ENCODE assay signal across 20 mouse cellular contexts in the genomic region with DNA sequence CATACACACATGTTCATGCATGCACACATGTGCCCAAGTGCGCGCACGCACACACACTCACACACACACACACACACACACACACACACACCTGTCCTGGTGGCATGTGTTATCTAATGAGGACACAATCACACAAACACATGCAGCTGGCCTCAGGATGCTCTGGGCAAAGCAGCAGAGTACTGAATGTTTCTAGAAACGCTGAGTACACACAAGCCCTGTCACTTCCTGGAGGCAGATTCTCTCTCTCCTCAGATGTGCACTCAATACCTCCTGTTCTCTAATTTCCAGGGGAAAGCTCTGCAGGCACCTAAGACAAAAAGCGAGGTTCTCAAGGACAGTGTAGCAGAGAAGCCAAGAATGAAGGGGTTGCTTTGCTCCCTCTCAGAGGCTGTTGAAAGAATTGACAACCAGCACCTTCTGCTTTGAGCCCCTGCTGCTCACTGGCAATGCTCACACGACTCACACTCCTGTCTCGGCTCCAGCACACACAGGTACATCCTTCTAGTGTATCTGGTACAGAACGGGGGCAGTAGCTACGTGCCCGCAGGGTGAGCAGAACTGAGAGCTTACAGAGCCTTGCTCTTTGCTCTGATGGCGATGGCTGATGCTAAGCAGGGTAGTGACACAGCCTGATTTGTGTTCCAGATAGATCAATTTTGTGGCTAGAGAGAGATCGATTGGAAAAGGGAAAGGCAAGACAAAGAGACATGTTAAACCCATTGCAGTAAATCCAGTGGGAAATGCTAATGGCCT.
DNase-seq lines count a peak whose midpoint lies in the region; ATAC-seq lines count a peak whose summit lies in the region.
"Had no signal": no experiment of that assay in that cellular context is flagged by ENCODE, and none has a peak within 500 bp of the region (broad histone marks: within the 10 kb centered on the region; RNA-seq: fewer than 3 reads in every experiment).

No protein-coding gene starts in this region.

- H3K27ac ChIP-seq in forebrain, embryonic 14.5 days (ENCODE audit: low read depth, low read length): no peak overlapping the region
- H3K27ac ChIP-seq in forebrain, embryonic 15.5 days (replicated peaks): no peak overlapping the region
- H3K27ac ChIP-seq in embryonic facial prominence, embryonic 10.5 days (replicated peaks): peak overlapping the region; percentile 30
- H3K27ac ChIP-seq in midbrain, embryonic 12.5 days (replicated peaks): peak overlapping the region; percentile 52; the same call in 1 of the 2 replicates
- H3K27ac ChIP-seq: heart, adult 2 months; kidney, postnatal 0 days; left cerebral cortex, adult 2 months; limb, embryonic 13.5 days; liver, embryonic 15.5 days; stomach, embryonic 15.5 days had no signal

- H3K36me3 ChIP-seq in forebrain, embryonic 14.5 days (ENCODE audit: control insufficient read depth, insufficient read depth, low read length): no peaks in the 10 kb centered on the region
- H3K36me3 ChIP-seq in forebrain, embryonic 15.5 days: no peaks in the 10 kb centered on the region
- no peaks in the 10 kb centered on the region for H3K36me3 ChIP-seq in embryonic facial prominence, embryonic 10.5 days (replicated peaks)
- no peaks in the 10 kb centered on the region for H3K36me3 ChIP-seq in midbrain, embryonic 12.5 days
- H3K36me3 ChIP-seq: G1E; limb, embryonic 13.5 days; liver, embryonic 15.5 days; stomach, embryonic 15.5 days had no signal

- H3K9me3 ChIP-seq in forebrain, embryonic 14.5 days (replicated peaks; ENCODE audit: control insufficient read depth, low read length): no peaks in the 10 kb centered on the region
- no peaks in the 10 kb centered on the region for H3K9me3 ChIP-seq in forebrain, embryonic 15.5 days
- H3K9me3 ChIP-seq in embryonic facial prominence, embryonic 10.5 days: no peaks in the 10 kb centered on the region
- no peaks in the 10 kb centered on the region for H3K9me3 ChIP-seq in midbrain, embryonic 12.5 days
- H3K9me3 ChIP-seq: limb, embryonic 13.5 days; liver, embryonic 15.5 days; stomach, embryonic 15.5 days had no signal

- peak; percentile 36; the same call in 1 of the 2 replicates for ATAC-seq in forebrain, embryonic 14.5 days
- ATAC-seq in forebrain, embryonic 15.5 days (replicated peaks): no peak
- no peak for ATAC-seq in midbrain, embryonic 12.5 days (ENCODE audit: low FRiP score, low read depth)
- no peak for ATAC-seq in erythroid progenitor cell, adult 5-6 weeks (replicated peaks; ENCODE audit: low FRiP score, poor library complexity, severe bottlenecking)

- DNase-seq in forebrain, embryonic 14.5 days (ENCODE audit: low spot score): no peak
- DNase-seq in CD4-positive, CD25-positive, alpha-beta regulatory T cell, adult 2 months (ENCODE audit: low read depth, low spot score): peak; percentile 17
- no peak for DNase-seq in embryonic facial prominence, embryonic 10.5 days (ENCODE audit: low spot score)
- no peak for DNase-seq in thymus, postnatal 25 days
- DNase-seq: adrenal gland, adult 2 months; cerebellum, adult 2 months; heart, adult 2 months; heart, postnatal 10 days; lung, postnatal 14 days; spleen, adult 18-20 months; thymus, postnatal 36 days had no signal

- 58% methylated on average over 12 of the region's 12 CpGs for WGBS in forebrain, embryonic 14.5 days
- 57% methylated on average over 12 of the region's 12 CpGs for WGBS in forebrain, embryonic 15.5 days
- 68% methylated on average over 12 of the region's 12 CpGs for WGBS in embryonic facial prominence, embryonic 10.5 days
- 65% methylated on average over 12 of the region's 12 CpGs for whole genome bisulfite sequencing in midbrain, embryonic 12.5 days

- H3K4me3 ChIP-seq in forebrain, embryonic 14.5 days (ENCODE audit: low read depth, low read length): no peak overlapping the region
- H3K4me3 ChIP-seq in forebrain, embryonic 15.5 days: no peak overlapping the region
- H3K4me3 ChIP-seq in embryonic facial prominence, embryonic 10.5 days: no peak overlapping the region
- H3K4me3 ChIP-seq in midbrain, embryonic 12.5 days: no peak overlapping the region
- H3K4me3 ChIP-seq: heart, adult 2 months; left cerebral cortex, adult 2 months; limb, embryonic 13.5 days; liver, embryonic 15.5 days; stomach, embryonic 15.5 days had no signal

- no peak overlapping the region for H3K4me2 ChIP-seq in forebrain, embryonic 14.5 days (ENCODE audit: low read length)
- no peak overlapping the region for H3K4me2 ChIP-seq in forebrain, embryonic 15.5 days (replicated peaks)
- no peak overlapping the region for H3K4me2 ChIP-seq in midbrain, embryonic 12.5 days (replicated peaks)
- H3K4me2 ChIP-seq: limb, embryonic 13.5 days; liver, embryonic 15.5 days; stomach, embryonic 15.5 days had no signal

- no peaks in the 10 kb centered on the region for H3K4me1 ChIP-seq in forebrain, embryonic 14.5 days (ENCODE audit: control insufficient read depth, insufficient read depth, low read length)
- peaks cover 10% of the 10 kb centered on the region; the same call in 1 of the 2 replicates for H3K4me1 ChIP-seq in forebrain, embryonic 15.5 days
- H3K4me1 ChIP-seq in embryonic facial prominence, embryonic 10.5 days: peaks cover 7% of the 10 kb centered on the region
- H3K4me1 ChIP-seq in midbrain, embryonic 12.5 days: peaks cover 11% of the 10 kb centered on the region
- H3K4me1 ChIP-seq: liver, embryonic 15.5 days; stomach, embryonic 15.5 days had no signal

- H3K9ac ChIP-seq in forebrain, embryonic 14.5 days (ENCODE audit: low read length): no peak overlapping the region
- H3K9ac ChIP-seq in forebrain, embryonic 15.5 days (replicated peaks): no peak overlapping the region
- no peak overlapping the region for H3K9ac ChIP-seq in midbrain, embryonic 12.5 days (replicated peaks)
- H3K9ac ChIP-seq: limb, embryonic 13.5 days; liver, embryonic 15.5 days; stomach, embryonic 15.5 days had no signal

- no peaks in the 10 kb centered on the region for H3K27me3 ChIP-seq in forebrain, embryonic 14.5 days (replicated peaks; ENCODE audit: control insufficient read depth, insufficient read depth, low read length)
- H3K27me3 ChIP-seq in forebrain, embryonic 15.5 days: no peaks in the 10 kb centered on the region
- no peaks in the 10 kb centered on the region for H3K27me3 ChIP-seq in embryonic facial prominence, embryonic 10.5 days (replicated peaks; ENCODE audit: low read depth, poor library complexity, severe bottlenecking)
- H3K27me3 ChIP-seq in midbrain, embryonic 12.5 days: no peaks in the 10 kb centered on the region
- H3K27me3 ChIP-seq: limb, embryonic 13.5 days; liver, embryonic 15.5 days; stomach, embryonic 15.5 days had no signal

Comparison
In these comparisons a context has a peak if more than half of its experiments do, and no peak if none do; other contexts are left out.
1. H3K27ac ChIP-seq: peak in embryonic facial prominence, embryonic 10.5 days (single experiment) and midbrain, embryonic 12.5 days (single experiment); none in forebrain, embryonic 14.5 days (single experiment) and forebrain, embryonic 15.5 days (single experiment).